Mouse (Mus musculus) lung, adult 2 months (tissue): ENCODE measurements around the gene Ddx52.

Source experiments
- CTCF ChIP-seq: fragments of 200-500 bp; IDR thresholded peaks from 2 replicates; pipeline ENCODE4 v1.5.1; 2011; ENCODE audit warnings: mild to moderate bottlenecking, low read length, control low read depth; ENCODE audit not compliant: insufficient read depth
- POLR2A ChIP-seq: fragments of 200-500 bp; IDR thresholded peaks from 2 replicates; pipeline ENCODE4 v1.6.1; 2011; ENCODE audit warnings: low read depth, mild to moderate bottlenecking, control low read depth, low read length, borderline replicate concordance; ENCODE audit errors: extremely low read depth

GRCm38 (mm10) chr11:83969040-83969439 is 27.2 kb downstream of the Ddx52 start:
- no peak for TF ChIP-seq CTCF
- no peak for TF ChIP-seq POLR2A
